Mouse (Mus musculus): ENCODE measurements around the gene Gm10670. TPM values are rescaled to one million over a fixed set of nuclear protein-coding genes. Genes with fewer than 3 reads are reported as not detected.

Gm10670 gene
- polyA plus RNA-seq (2012; rRNA removed) = not detected in 2 replicates

DNA sequence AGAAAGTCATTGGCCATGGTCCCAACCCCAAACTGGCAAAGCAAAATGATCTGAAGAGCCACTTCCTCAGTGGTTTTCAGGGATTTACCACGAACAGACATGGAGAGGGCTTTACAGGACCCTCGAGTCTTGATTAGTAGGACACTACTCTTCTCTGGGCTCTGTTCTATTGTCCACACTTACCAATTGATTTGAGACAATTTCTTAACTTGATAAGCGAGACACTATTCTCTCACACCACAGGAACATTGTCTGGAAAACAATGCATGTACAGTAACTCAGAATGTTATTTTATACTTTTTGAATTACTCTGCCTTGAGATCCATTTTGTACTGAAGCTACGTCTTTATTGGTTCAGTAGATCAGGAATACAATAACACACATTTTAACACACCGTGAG lies at the start of gene Gm10670:
Gene Gm10670 (minus strand): TSS at position 101 of the 400 bp plus-strand sequence.

DNA sequence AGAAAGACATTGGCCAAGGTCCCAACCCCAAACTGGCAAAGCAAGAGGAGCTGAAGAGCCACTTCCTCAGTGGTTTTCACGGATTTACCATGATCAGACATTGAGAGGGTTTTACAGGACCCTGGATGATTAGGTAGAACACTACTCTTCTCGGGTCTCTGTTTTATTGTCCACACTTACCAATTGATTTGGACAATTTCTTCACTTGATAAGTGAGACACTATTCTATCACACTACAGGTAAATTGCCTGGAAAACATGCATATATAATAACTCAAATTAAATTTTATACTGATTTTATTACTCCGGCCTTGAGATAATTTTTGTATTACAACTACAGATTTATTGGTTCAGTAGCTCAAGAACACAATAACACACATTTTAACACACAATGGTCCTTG lies 35.7 kb upstream of the Gm10670 start, which contains the start of gene Vmn1r103:
Gene Vmn1r103 (minus strand): TSS at position 101 of the 400 bp plus-strand sequence.

DNA sequence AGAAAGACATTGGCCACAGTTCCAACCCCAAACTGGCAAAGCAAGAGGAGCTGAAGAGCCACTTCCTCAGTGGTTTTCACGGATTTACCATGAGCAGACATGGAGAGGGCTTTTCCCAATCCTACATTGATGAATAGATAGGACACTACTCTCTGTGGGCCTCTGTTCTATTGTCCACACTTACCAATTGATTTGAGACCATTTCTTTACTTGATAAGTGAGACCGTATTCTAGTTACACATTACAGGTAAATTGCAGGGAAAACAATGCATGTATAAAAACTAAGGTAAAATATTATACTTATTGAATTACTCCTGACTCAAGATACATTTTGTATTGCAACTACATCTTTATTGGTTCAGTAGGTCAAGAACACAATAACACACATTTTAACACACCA lies 32.2 kb downstream of the Gm10670 start, which contains the start of gene Vmn1r101:
Gene Vmn1r101 (minus strand): TSS at position 101 of the 400 bp plus-strand sequence.

Other genes with a start within 250 kb of the Gm10670 start
- not detected in 2 replicates for gene Gm4498, start 241.1 kb downstream of the Gm10670 start, polyA plus RNA-seq (2012; rRNA removed)
- not detected in 2 replicates for gene Gm5890, start 212.1 kb downstream of the Gm10670 start, polyA plus RNA-seq (2012; rRNA removed)
- gene Gm4133, start 140.9 kb downstream of the Gm10670 start, polyA plus RNA-seq (2012; rRNA removed) = not detected in 2 replicates
- gene Gm5728, start 99.5 kb downstream of the Gm10670 start, polyA plus RNA-seq (2012; rRNA removed) = not detected in 2 replicates
- gene Vmn1r100, start 57.0 kb downstream of the Gm10670 start, polyA plus RNA-seq (2012; rRNA removed) = not detected in 2 replicates
- not detected in 2 replicates for gene Vmn1r101, start 32.3 kb downstream of the Gm10670 start, polyA plus RNA-seq (2012; rRNA removed)
- not detected in 2 replicates for gene Vmn1r103, start 35.6 kb upstream of the Gm10670 start, polyA plus RNA-seq (2012; rRNA removed)
- not detected in 2 replicates for gene Vmn1r104, start 58.9 kb upstream of the Gm10670 start, polyA plus RNA-seq (2012; rRNA removed)
- gene Gm5726, start 70.8 kb upstream of the Gm10670 start, polyA plus RNA-seq (2012; rRNA removed) = not detected in 2 replicates
- gene Gm4141, start 101.3 kb upstream of the Gm10670 start, polyA plus RNA-seq (2012; rRNA removed) = not detected in 2 replicates
- not detected in 2 replicates for gene Gm4513, start 124.1 kb upstream of the Gm10670 start, polyA plus RNA-seq (2012; rRNA removed)
- not detected in 2 replicates for gene Vmn1r107, start 194.0 kb upstream of the Gm10670 start, polyA plus RNA-seq (2012; rRNA removed)
- gene Vmn1r111, start 228.3 kb upstream of the Gm10670 start, polyA plus RNA-seq (2012; rRNA removed) = not detected in 2 replicates

Measured in stomach, adult 2 months (tissue).